Mouse (Mus musculus) ZHBTc4 (cell line): ENCODE measurements at regions not wholly inside any gene's neighbourhood (a gene's known extent, or its start where the extent isn't known, plus 50 kb on each side); places are given as distances from the start of the nearest gene placed in this dataset.

Experiments used
- DNase-seq: peaks from one replicate; pipeline ENCODE4 v3.0.0-alpha.2; 2011; ENCODE audit warnings: low read depth, low spot score

DNA sequence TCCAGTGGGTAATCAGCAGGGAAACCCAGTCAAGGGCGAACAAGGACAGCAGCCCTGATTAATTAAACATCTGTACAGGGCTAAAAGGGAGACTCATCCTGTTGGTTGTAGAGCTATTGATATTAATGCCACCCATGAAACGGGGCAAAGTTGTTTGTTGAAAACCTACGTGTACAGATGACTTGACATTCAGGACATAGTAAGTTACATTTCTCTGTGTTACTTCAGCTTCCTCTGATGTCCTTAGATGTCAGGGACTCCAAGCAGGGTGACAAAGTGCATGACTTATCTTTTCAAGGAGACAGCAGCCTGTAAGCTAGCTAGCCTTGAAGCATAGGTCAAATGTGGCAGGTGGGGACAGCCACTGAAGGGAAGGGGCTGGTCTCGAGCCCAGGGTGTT, 390.5 kb downstream of the Ccdc171 start:
- no peak for DNase-seq

DNA sequence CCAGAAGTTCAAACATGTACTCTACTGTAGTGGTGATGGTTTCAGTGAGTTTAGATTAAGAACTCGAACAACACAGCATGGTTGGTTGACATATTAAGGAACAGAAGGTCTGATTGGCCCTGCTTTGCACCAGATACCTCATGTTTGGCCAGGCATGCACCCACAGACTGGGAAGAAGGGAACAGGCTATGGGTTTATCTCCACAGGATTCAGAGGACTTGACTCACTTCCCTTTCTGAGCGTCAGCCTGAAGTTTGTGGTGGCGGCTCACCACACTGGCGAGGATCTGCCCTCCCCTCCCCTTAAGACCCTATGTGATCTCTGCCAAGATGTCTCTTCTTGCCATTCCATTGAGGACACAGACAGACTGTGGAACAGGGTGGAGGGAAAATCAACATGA, 391.7 kb downstream of the Ccdc171 start:
- DNase-seq, result no peak

DNA sequence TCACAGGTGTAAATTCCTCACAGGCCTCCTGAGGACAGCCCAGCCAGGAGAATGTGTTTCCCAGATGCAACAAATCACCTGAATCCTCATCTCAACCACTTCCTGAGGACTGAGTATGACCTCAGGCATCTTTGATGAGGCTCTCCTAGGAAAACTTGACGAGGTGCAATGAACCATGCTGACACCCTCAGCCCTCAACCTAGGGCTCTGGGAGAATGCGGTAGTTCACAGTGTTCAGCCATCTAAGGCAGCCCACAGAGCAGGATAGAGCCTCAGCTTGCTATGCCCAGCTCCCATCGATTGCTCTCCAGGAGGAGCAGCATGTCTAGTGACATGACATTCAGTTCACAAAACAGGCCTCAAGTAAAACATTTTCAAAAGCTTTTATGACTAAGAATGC, 392.7 kb downstream of the Ccdc171 start:
- DNase-seq, result no peak

DNA sequence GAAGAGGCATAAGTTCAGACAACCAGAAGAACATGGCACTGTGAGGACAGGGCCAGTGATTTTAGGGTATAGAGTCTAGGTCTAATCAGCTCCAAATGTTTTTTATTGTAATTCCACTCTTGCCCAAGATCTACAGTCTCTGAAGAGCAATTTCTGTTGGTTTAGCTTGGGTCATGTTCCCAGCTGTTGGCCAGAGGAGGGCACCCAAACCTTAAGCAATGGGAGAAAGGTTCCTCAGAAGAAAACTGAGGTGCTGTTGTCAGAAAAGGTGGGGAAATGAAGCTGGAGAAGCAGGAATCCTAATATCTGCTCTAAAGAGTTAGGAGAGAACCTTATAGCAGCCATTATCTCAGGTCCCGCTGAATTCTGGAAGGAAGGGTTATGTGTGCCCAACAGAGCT, 393.7 kb downstream of the Ccdc171 start:
- no peak for DNase-seq

DNA sequence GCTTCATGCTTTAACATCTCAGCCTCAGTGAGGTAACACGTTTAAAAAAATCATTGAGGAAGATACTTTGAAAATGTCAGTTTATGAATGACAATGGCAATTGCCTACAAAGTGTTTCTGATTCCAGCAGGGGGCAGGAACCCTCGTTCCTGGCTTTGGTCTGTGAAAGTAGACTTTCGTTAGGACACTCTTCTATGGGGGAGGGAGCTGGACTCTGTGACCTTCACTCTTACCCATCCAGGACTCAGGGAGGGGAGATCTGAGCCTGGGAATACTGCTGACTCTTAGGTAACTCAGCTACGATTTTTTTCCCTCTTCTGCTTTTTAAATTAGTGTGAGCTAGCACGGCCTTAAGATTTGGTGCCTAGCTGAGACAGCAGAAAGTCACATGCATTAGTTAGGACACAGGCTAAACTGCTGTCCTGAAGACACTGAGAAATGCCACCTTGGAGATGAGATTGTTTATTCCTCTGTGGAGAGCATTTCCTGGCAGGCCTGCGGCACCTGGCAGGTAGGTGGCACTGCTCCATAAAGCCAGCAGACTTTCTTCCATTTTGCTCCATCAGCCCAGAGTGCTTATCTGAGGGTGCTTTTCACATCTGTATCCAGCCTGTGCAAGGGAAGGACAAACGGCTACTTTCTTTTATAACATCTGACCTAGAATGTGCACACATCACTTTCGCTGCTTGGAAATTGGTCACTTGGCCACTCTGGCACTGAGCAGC, 399.9 kb downstream of the Ccdc171 start:
- peak; percentile 23 for DNase-seq

DNA sequence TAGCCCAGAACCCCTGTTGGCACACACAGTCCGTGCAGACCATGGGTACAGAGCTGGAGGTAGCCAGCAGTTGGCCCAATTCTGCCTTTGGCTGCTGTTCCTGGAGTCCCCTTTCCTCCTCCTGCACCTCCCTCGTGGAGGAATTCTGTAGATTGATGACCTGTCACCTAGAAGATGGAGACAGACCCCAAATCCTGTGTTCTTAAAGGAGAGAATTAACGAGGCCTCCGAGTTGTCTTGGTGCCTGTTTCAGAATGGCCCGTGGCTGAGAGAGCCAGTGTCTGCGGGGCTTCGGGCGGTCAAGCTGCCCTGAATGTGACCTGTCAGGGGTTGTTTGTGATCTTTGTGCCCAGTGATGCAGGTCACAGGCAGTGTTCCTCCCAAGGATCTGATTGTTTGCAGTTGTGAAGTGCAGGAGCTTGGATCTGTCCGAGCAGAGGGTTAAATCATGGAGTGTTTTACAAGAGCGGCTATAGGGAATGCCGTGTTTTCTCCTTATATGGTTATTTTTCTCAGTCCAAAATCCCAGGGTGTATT, 400.9 kb downstream of the Ccdc171 start:
- DNase-seq, result no peak

DNA sequence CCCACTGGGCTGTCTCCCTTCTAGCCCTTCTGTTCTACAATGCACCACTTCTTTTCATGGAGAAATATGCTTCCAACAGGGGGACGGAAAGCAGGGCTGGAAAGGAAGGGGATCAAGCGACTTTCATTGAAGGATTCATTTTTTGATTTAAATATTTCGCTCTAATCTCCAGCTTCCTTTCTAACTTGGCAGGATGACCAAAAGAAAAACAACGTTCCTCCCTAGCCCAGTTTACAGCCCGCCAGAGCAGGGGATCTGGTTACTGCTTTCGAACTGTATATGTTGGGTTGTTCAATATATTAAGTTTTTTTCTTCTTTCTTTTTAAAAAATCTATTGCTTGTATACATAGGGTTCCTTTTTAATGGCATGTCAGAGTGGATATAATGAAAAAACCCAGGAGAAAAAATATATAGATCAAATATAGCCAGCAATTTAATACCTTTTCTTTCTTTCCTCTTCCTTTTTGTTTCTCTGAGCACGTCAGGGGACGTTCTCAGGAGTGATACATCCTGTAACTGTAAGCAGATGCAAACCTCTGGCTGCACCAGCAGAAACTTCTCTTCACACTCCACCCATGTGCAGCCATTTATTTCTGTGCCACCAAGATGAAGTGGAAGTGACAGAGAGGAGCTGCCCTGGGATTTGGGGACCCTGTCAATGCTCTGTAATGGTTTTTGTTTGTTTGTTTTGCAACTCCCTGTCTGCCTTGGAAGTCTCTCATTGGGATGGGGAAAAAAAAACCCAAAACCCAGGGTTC, 406.7 kb downstream of the Ccdc171 start:
- no peak for DNase-seq

DNA sequence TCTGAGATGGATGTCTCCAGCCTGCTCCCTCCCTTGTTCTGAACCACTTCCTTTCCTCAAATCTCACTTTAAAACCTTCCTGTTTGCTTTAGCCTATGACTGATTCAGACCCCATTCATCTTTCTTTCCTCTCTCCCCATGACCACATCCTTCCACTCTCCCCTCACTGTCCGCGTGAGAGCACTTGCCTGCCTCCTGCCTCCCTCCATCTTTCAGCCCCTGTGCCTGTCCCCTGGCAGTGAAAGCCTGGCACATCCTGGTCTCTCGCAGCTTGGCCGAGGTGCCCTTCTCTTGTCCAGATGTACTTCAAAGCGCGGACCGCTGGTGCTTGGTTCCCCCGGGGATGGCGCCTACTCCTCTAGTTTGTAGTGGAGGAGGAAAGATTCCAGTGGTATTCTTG, 416.3 kb downstream of the Ccdc171 start:
- no peak for DNase-seq

DNA sequence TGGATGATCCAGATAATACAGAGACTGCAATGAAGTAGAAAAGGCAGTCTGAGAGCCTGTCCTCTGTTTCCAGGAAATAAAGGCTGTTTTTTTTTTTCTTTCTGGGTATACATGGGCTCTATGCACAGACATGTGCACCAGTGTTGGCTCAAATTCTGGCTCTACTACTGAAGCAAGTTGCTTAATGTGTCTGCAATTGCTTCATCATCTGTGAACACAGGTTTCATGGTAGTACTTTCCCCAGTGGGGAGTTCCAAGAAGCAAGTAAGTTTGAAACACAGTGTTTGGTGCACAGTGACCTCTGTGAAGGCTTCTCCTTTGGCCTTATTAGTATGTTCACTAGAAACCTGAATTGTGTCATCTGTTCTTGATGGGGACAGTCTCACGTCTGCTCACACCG, 424.3 kb downstream of the Ccdc171 start:
- DNase-seq, result no peak

DNA sequence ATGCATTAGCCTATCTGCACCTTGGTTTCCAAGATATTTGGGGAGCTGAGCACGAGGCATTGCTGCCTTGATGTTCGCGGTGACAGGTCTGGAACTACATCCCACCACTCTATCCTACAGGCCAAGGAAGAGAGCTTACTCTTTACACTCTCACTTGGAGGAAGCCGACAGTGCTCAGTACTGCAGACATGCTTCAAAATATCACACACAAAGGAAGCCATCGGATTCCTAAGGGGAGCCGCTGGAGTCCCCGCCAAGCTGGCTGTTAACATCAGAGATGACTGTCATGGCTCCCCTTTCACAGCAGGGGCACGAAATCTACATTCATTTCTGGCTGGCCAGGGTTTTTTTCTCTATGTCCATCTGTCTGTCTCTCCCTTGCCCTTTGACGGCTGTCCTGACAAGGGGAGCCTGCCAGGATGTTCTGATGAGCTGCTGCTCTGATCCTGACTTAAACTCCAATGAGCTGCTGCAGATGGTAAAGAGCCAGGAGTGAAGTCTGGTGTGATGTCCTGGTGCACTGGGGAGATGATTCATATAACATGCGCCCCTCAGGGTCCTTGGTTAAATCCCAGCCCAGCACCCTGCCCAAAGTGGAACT, 425.6 kb downstream of the Ccdc171 start:
- DNase-seq, result no peak

DNA sequence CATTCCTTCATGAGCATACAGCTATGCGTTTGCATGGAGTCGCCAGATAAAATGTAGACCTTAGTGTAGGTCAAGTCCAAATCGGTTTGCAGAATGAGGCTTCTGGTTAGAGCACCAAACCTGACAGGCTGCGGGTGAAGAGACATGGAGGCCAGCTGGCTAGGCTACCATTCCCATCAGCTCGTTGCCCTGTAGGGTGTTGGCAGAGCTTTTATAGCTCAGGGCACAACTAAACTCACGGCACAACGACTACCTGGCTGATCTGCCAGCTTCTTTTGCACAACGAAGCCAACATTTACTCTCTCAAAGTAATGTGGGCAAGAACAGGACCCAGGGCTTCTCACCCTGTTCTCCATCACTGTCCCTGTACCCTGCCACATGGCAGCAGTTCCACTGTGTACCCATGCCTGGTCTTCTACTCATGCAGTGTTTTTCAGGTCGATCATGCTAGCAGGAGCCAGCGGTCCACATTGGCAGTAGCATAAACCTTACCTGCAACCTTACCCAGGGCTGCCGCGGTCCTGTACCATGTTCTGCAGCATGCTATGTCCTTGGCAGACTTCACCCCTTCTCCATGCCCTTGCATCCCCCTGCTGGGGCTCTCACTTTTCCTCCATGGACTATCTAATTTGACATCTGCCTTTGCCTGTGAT, 431.0 kb downstream of the Ccdc171 start:
- no peak for DNase-seq

DNA sequence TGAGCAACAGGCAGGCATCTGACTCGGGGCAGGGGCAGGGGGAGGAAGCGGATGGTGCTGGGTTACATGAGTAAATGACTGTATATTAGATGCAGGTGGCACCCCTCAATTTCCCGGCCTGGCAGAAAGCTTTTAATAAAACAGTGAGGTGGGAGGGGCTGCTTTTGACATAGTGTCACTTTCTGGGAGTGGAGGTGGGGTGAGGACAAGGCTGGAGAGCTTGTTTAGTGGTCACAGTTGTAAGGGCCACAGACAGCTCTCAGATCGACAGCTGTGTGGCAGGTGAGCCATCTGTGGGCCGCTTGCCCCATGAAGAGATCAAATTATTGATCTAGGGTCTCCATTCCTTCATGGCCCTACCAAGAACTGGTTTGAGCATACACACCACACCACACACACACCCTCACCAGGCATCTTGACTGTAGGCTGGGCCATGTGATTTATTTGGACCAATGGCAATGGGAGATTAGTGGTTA, 431.9 kb downstream of the Ccdc171 start:
- DNase-seq, result no peak

DNA sequence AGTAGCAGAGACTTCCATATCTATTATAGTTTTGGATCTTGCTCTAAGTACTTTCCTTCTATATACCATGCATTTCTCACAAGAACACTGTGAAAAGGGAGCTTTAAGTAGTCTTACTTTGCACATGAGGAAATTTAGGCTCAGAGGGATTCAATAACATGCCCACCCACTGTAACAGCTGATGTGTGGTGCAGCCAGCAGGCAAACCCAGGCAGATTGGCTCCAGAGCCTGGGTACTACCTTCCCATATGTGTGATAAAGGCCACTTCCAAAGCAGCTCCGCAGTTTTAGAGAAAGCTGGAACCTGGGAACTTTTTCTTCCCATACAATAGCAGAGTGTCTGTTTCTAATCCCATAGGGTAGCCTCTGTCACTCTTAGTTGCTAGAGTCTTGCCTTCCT, 441.6 kb downstream of the Ccdc171 start:
- DNase-seq, result no peak

DNA sequence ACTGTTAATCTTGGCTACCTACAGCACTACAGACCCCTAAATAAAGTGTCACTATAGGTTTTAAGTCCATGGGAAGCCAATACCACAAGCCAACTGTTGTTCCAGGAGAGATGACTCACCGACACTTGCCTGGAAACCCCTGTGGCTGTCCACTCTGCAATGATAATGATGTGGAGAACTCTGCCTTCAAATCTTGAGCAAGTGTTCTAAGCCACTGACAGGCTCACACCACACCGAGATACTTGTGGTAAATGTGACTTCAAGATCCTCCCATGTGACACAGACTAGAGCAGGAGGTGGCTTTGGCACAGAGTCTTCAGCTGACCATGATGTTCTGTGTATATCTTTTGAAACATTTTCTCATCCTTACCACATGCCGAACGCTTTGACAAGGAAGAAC, 447.8 kb downstream of the Ccdc171 start:
- no peak for DNase-seq

DNA sequence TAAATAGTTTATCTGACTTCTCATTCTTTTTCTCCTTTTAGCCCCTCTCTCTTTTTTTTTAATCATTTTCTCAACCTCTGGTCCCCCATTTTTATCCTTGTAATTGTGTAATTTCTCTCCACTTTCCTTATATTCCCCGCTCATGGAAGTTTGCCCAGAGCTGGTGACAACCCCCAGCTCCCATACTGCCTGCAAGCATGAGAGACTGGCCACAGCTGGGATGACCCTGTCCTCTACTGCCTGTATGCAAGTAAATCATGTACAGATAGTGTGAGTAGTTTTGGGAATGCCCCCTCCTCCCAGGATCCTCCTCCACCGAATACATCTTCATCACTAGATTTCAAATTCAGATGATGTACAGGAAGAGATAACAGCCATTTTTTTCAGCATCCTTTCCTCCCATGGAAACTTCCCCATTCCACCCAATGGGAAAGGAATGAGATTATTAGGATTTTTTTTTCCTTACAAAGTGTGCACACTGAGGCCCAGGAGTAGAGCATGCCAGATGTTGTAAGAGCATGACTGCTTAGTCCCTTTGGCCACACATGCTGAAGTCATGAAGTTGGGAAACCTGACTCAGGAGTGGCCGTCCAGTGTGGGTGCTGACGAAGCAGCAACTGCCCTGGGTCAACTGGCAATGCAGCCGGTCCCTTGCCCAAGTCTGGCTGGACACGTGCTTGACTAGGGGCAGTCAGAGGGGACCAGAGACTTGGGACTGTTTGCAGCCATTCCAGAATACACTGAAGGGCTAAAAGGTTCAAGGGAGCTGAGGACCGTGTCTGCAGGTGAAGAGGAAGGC, 449.1 kb downstream of the Ccdc171 start:
- no peak for DNase-seq

DNA sequence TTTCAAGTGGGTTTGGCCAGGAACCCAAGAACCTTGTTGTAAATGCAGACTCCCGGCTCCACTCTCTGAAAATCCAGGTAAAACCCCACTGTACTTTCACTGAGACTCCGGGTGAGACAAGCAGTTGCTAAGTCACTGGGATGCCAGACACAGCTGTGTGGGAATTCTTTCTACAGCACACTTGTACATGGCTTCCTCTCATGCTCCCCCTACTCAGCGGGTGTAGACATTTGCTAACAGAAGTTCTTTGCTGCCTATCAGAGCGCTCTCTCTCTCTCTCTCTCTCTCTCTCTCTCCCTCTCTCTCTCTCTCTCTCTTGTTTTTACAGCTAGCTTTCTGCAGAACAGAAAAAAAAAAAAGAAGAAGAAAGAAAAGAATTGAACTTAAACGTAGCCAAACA, 450.2 kb downstream of the Ccdc171 start:
- DNase-seq, result no peak

DNA sequence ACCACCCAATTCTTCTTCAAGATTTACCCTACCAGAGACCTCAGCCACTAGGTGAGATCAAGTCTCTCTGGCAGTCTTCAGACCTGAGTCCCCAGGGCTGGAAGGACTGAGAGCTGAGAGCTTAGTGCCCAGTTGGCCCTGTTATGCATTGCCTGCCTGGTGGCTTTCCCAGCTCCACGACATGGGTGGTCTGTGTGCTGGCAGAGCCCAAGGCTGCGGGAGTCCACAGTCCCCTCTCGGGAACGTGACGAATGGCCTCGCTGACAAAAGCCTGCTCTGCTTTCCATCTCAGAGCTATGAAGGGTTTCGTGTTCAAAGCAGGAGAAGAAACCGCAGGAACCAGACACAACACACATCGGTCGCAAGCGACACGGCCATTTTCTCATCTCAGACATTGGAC, 450.7 kb downstream of the Ccdc171 start:
- no peak for DNase-seq

DNA sequence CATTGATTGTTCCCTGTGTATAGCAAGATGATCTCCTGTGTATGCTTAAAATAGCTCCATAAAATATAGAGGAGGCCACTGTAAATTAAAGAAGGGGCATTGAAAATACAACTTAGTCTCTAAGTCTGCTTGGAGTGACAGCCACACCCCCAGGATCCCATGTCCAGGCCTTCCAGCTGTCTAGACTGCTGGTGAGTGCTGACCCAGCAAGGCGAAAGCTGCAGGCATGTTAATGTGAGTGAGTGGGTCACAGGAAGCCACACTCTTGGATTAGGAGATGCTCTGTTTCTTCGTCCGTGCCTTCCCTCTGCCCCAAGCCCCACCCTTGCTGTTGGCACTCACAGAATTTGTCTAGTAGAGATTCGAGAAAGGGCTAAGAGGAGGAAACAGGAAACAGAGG, 453.7 kb downstream of the Ccdc171 start:
- DNase-seq, result no peak

DNA sequence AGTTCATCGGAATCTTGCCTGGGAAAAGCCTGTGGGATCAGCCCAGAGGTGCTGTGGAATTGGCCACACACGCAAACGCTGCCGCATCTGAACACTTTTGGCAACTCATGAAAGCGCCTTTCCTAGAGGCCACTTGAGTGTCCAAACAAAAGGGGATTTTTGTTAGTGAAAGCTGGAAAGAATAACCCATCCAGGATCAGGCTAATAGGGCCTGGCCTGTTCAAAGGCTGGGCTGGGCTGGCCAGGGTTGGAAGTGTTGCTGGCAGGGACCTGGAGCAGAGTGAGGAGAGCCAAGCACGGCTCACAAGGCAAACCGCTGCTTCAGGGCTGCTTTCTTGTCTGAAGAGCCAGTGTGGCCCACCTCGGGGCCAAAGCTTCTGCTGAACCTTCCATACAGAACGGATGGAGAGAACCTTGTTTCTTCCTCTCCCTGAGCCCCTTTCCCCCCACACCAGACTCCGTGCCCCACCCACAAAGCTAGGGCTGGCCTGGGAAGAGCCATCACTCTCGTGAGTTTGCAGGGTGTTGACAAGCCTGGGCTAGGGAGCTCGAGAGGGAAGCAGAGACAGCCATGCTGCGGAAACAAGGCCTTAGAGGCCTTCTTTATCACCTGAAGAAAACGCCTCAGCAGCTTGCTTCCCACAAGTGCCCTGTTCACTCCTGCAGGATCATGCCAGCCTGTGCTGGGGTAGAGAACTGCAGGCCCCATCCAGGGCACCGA, 459.5 kb downstream of the Ccdc171 start:
- no peak for DNase-seq

DNA sequence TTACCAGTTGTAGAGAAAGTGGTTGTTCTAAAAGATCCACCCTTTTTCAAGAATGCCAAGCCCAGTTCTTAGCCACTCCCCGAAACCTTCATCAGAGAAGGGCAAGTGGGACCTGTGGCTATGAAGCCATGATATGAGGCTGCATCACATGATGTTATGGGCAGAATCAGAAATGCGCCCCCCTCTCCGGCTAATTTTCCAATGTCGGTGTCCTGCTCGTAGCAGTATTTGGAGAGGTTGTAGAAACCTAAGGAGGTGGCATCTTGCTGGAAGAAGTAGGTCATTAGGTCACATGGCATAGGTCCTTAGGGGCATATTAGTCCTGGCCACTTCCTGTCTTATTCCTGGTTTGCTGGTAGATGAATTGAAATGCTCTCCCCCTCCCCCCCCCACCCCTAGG, 460.1 kb downstream of the Ccdc171 start:
- DNase-seq, result no peak
